Mouse (Mus musculus) embryonic facial prominence, embryonic 14.5 days (tissue): ENCODE results near the gene Castor1. TPM values are rescaled to one million over a fixed set of nuclear protein-coding genes. Genes with fewer than 3 reads are reported as not detected.
A peak's percentile ranks its signal among the peaks of the same experiment; 100 is the strongest.
"Not testable (repeated sequence)": the region's sequence is repeated elsewhere in the genome, so short reads cannot be mapped to it uniquely, and the experiment has no call there.

ENCODE experiments used
- ATAC-seq: fragments of 200-750 bp; cut with Nextera tagmentation; 2 replicates; pipeline ENCODE4 v1.8.0; 2017; ENCODE audit warnings: low read depth, moderate number of reproducible peaks, moderate TSS enrichment
- DNase-seq: peaks from one replicate; pipeline ENCODE4 v3.0.0-alpha.2; 2015; ENCODE audit warnings: low spot score
- H3K27ac ChIP-seq: fragments of 300-500 bp; sonication (generic); replicated peaks from 2 replicates; pipeline ENCODE4 v1.5.1; 2014; ENCODE audit warnings: low read depth, mild to moderate bottlenecking, low read length, moderate library complexity
- H3K27me3 ChIP-seq: fragments of 300-500 bp; sonication (generic); replicated peaks from 2 replicates; pipeline ENCODE4 v1.6.1; 2014; ENCODE audit warnings: low read length; ENCODE audit not compliant: control insufficient read depth, insufficient read depth
- H3K36me3 ChIP-seq: fragments of 300-500 bp; sonication (generic); 2 replicates; pipeline ENCODE4 v1.6.1; 2014; ENCODE audit warnings: low read length, mixed read lengths; ENCODE audit not compliant: control insufficient read depth, insufficient read depth
- H3K4me1 ChIP-seq: fragments of 300-500 bp; sonication (generic); 2 replicates; pipeline ENCODE4 v1.6.1; 2014; ENCODE audit warnings: antibody characterized with exemption, low read length; ENCODE audit not compliant: control insufficient read depth, insufficient read depth
- H3K4me2 ChIP-seq: fragments of 300-500 bp; sonication (generic); 2 replicates; pipeline ENCODE4 v1.6.1; 2014; ENCODE audit warnings: low read depth, mild to moderate bottlenecking, low read length, moderate library complexity, mixed read lengths
- H3K4me3 ChIP-seq: fragments of 300-500 bp; sonication (generic); 2 replicates; pipeline ENCODE4 v1.5.1; 2014; ENCODE audit warnings: low read depth, mild to moderate bottlenecking, low read length
- H3K9ac ChIP-seq: fragments of 300-500 bp; sonication (generic); 2 replicates; pipeline ENCODE4 v1.6.1; 2014; ENCODE audit warnings: low read depth, mild to moderate bottlenecking, low read length, moderate library complexity, mixed read lengths
- H3K9me3 ChIP-seq: fragments of 300-500 bp; sonication (generic); 2 replicates; pipeline ENCODE4 v1.6.1; 2016; ENCODE audit warnings: low read length; ENCODE audit not compliant: control insufficient read depth
- WGBS: fragments of 180-500 bp; shearing (Covaris S2); extraction: QIAGEN DNeasy Blood & Tissue Kit; methylation state at CpG from one replicate; pipeline ENCODE4 v1.1.7; 2014; 5-methylcytosine and 5-hydroxymethylcytosine counted together
- polyA plus RNA-seq: library from polyadenylated mRNA; unstranded; fragments of >200 nt; fragmentation: Nextera tagmentation; extraction: Ambion mirVana; gene quantifications from 2 replicates; pipeline ENCODE4 v1.2.1, GENCODE M21; 2014

The Castor1 gene
- polyA plus RNA-seq, result 11.5 and 12.7 TPM in 2 replicates

GRCm38 (mm10) chr11:4217914-4218629 is at the start of gene Castor1:
Gene Castor1, plus strand, starts transcription at chr11:4218225.
- Histone ChIP-seq H3K4me2 (peak within 1 kb of the TSS; percentile 90), H3K9me3 (no peaks in the 10 kb centered on the region), H3K36me3 (peaks cover 23% of the 10 kb centered on the region; the same call in 1 of the 2 replicates), H3K27ac (peak within 1 kb of the TSS; percentile 23; the same call in 1 of the 2 replicates), H3K27me3 (peaks cover 4% of the 10 kb centered on the region; the same call in 1 of the 2 replicates), H3K9ac (peak within 1 kb of the TSS; percentile 56), H3K4me3 (peak within 1 kb of the TSS; percentile 51), H3K4me1 (no peaks in the 10 kb centered on the region)
- peak; percentile 94 for DNase-seq
- 4% methylated on average over 25 of the region's 56 CpGs for WGBS
- ATAC-seq, result peak; percentile 85

DNA sequence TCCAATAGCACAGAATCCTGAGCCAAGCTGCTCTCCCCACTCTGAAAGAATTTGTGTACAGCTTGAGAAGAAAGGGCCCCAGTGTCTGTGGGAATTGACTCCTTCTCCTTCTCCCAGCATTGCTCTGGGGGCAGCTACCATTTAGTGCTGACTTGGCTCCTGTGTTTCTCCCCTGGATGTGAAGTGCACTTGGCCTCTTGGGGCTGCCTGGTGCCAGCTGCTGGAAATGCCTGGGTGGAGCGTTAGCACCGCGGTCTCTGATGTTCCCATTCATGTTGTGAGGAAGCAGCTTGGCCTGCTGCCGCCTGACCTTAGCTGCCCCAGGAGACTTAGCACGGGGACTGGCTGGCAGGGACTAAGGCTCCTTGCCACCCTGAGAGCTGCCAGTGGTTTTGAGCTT is 43.4 kb upstream of the Castor1 start:
- H3K4me2 ChIP-seq, result no peak overlapping the region
- no peaks in the 10 kb centered on the region for H3K27me3 ChIP-seq
- H3K4me3 ChIP-seq, result no peak overlapping the region
- H3K27ac ChIP-seq, result no peak overlapping the region
- WGBS, result 88% methylated on average over 5 of the region's 5 CpGs
- no peaks in the 10 kb centered on the region for H3K9me3 ChIP-seq
- H3K4me1 ChIP-seq, result no peaks in the 10 kb centered on the region
- DNase-seq, result no peak
- H3K36me3 ChIP-seq, result peaks cover 100% of the 10 kb centered on the region
- no peak overlapping the region for H3K9ac ChIP-seq
- ATAC-seq, result peak; percentile 58; the same call in 1 of the 2 replicates

DNA sequence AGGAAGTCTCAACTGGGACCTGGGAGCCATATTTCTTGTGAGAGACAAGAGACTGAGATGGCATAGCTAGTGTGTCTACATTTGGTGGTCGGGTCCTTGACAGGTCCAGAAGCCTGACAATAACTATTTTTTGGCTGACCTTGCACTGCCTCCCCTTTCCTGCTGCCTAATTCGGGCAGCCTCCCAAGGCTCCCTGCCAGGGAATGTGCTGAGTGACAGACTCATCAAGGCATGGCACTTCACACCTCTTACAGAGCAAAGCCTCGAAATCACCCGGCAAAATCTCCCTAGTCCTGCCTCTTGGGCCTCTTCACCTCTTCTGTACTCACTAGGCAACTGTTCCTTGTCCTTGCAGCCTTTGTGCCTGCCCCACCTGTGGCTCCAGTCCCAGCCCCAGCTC is 40.3 kb upstream of the Castor1 start:
- Histone ChIP-seq H3K4me2 (no peak overlapping the region), H3K4me1 (no peaks in the 10 kb centered on the region), H3K9ac (no peak overlapping the region), H3K4me3 (no peak overlapping the region), H3K27me3 (no peaks in the 10 kb centered on the region), H3K36me3 (peaks cover 99% of the 10 kb centered on the region), H3K9me3 (no peaks in the 10 kb centered on the region), H3K27ac (no peak overlapping the region)
- no peak for DNase-seq
- no peak for ATAC-seq
- whole genome bisulfite sequencing, result 94% methylated on average over 4 of the region's 4 CpGs

DNA sequence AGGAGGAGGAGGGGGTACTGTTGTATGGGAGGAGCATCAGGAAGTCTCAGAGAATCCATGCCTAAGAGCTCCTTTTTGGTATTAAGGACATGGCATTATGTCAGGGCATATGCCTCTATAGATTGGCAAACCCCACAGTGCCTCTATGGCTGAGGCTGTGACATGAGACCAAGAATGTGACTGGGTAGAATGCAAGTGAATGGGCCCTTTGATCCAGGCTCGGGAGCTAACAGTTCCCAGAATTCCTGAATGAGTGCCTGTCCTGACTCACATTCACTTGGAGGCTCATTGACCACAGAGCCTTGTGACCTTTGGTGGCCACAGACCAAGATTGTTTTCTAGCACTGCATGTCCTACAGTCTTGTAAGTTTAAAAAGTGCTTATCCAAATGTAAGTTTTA is 36.0 kb upstream of the Castor1 start:
- Histone ChIP-seq H3K9me3 (no peaks in the 10 kb centered on the region), H3K4me1 (peaks cover 3% of the 10 kb centered on the region; the same call in 1 of the 2 replicates), H3K9ac (no peak overlapping the region), H3K27ac (no peak overlapping the region), H3K4me3 (no peak overlapping the region), H3K4me2 (no peak overlapping the region), H3K27me3 (no peaks in the 10 kb centered on the region), H3K36me3 (peaks cover 65% of the 10 kb centered on the region)
- WGBS, result 25% methylated on average over 1 of the region's 1 CpGs
- DNase-seq (no peak), ATAC-seq (no peak)

- H3K36me3 ChIP-seq, result peaks cover 51% of the 10 kb centered on the region
- no peak overlapping the region for H3K27ac ChIP-seq
- H3K9me3 ChIP-seq, result no peaks in the 10 kb centered on the region
- H3K4me3 ChIP-seq, result no peak overlapping the region
- no peak overlapping the region for H3K9ac ChIP-seq
- no peak for ATAC-seq
- no peak for DNase-seq
- H3K4me2 ChIP-seq, result no peak overlapping the region
- H3K27me3 ChIP-seq, result no peaks in the 10 kb centered on the region
- H3K4me1 ChIP-seq, result peaks cover 16% of the 10 kb centered on the region
These were observed 34.5 kb upstream of the Castor1 start for GRCm38 (mm10) chr11:4183511-4183910.

DNA sequence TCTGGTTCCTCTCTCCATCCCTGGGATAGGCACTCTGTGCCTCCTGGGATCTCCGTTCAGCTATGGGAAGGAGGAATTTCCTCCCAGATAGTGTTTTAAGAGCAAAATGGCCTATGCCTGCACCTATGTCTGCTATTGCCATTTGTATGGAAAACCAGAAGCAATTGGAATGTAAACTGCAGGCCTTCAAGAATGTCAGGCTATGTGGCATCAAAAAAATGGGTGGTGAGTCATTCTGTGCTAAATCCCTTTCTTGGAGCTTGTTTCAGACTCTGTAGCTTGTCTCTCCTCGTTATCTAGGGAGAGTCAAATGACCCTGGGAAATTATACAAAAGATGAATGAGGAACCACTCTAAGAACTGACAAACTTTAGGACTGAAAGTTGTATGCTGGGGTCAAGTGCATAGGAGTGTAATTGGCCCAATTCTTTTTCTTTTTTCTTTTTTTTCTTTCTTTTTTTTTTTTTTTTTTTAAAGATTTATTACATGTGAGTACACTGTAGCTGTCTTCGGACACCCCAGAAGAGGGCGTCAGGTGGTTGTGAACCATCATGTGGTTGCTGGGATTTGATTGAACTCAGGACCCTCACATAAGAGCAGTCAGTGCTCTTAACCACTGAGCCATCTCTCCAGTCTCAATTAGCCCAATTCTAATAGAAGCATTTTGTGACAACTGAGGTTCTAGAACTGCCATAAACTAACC is 33.6 kb upstream of the Castor1 start:
- no peak for DNase-seq
- Histone ChIP-seq H3K4me2 (no peak overlapping the region), H3K27me3 (no peaks in the 10 kb centered on the region), H3K9ac (no peak overlapping the region), H3K4me1 (peaks cover 16% of the 10 kb centered on the region), H3K4me3 (no peak overlapping the region), H3K36me3 (peaks cover 42% of the 10 kb centered on the region), H3K27ac (no peak overlapping the region), H3K9me3 (no peaks in the 10 kb centered on the region)
- no peak for ATAC-seq
- WGBS, result 72% methylated on average over 4 of the region's 4 CpGs

GRCm38 (mm10) chr11:4185480-4185879 is 32.5 kb upstream of the Castor1 start:
- not testable (repeated sequence) for ATAC-seq, H3K4me2 ChIP-seq, H3K27ac ChIP-seq, H3K9me3 ChIP-seq, DNase-seq, H3K4me3 ChIP-seq, H3K9ac ChIP-seq, H3K27me3 ChIP-seq
- peaks cover 31% of the 10 kb centered on the region for H3K36me3 ChIP-seq
- WGBS, result 90% methylated on average over 6 of the region's 6 CpGs
- peaks cover 22% of the 10 kb centered on the region for H3K4me1 ChIP-seq

GRCm38 (mm10) chr11:4186486-4187317 is 31.3 kb upstream of the Castor1 start, which contains the start of gene Tbc1d10a:
Gene Tbc1d10a, plus strand, starts transcription at chr11:4186789.
- DNase-seq (peak; percentile 99), ATAC-seq (peak; percentile 99)
- H3K27ac ChIP-seq, result peak within 1 kb of the TSS; percentile 58; the same call in 1 of the 2 replicates
- no peaks in the 10 kb centered on the region for H3K9me3 ChIP-seq
- WGBS, result 1% methylated on average over 11 of the region's 71 CpGs
- H3K4me1 ChIP-seq, result peaks cover 34% of the 10 kb centered on the region
- H3K9ac ChIP-seq, result peak within 1 kb of the TSS; percentile 89
- H3K27me3 ChIP-seq, result no peaks in the 10 kb centered on the region
- peaks cover 19% of the 10 kb centered on the region; the same call in 1 of the 2 replicates for H3K36me3 ChIP-seq
- peak within 1 kb of the TSS; percentile 88 for H3K4me3 ChIP-seq
- H3K4me2 ChIP-seq, result peak within 1 kb of the TSS; percentile 92
